8 mouse cellular contexts compared by ENCODE assay signal in genomic region chr4:62407730-62408582, GRCm38 (mm10). TPM values are rescaled to one million over a fixed set of nuclear protein-coding genes. Genes with fewer than 3 reads are reported as not detected.
DNase-seq lines count a peak whose midpoint lies in the region; ATAC-seq lines count a peak whose summit lies in the region.

No protein-coding gene starts in this region.

- H3K36me3 ChIP-seq in intestine, embryonic 15.5 days: peaks cover 15% of the 10 kb centered on the region

- intact Hi-C loops in gastrocnemius, postnatal 36 days (cut with DNase I): loop anchor here (5.0 kb wide), 1 partner anchor 66 kb away; no protein-coding TSS in a partner anchor
- intact Hi-C loops in left cerebral cortex, postnatal 25 days (cut with DNase I): loop anchor here (2.0 to 5.0 kb wide), 2 partner anchors 47 to 109 kb away; partner anchors contain the start of genes Alad, Fkbp15 and Slc31a1

- no peaks in the 10 kb centered on the region for H3K27me3 ChIP-seq in intestine, embryonic 15.5 days (replicated peaks)

- peak overlapping the region; percentile 48 for H3K4me2 ChIP-seq in intestine, embryonic 15.5 days (replicated peaks)

- WGBS in intestine, embryonic 15.5 days: under 1% methylated on average over 35 of the region's 35 CpGs

- H3K4me1 ChIP-seq in intestine, embryonic 15.5 days (replicated peaks): peaks cover 15% of the 10 kb centered on the region

- ATAC-seq in intestine, embryonic 15.5 days: peak; percentile 71
- peak; percentile 54 for ATAC-seq in megakaryocyte-erythroid progenitor cell, adult 5-6 weeks (replicated peaks; ENCODE audit: low FRiP score, low TSS enrichment, poor library complexity, severe bottlenecking)

- no peaks in the 10 kb centered on the region for H3K9me3 ChIP-seq in intestine, embryonic 15.5 days

- peak overlapping the region; percentile 61 for H3K9ac ChIP-seq in intestine, embryonic 15.5 days

- H3K27ac ChIP-seq in intestine, embryonic 15.5 days: peak overlapping the region; percentile 76

- H3K4me3 ChIP-seq in intestine, embryonic 15.5 days (replicated peaks): peak overlapping the region; percentile 74

- peak; percentile 54 for DNase-seq in gastrocnemius, adult 18-20 months (ENCODE audit: low spot score)
- no peak for DNase-seq in gastrocnemius, adult 8-10 months (ENCODE audit: low spot score in 2 of 2)
- DNase-seq in embryo, embryonic 10 days (ENCODE audit: low spot score): peak; percentile 88
- peak; percentile 22 to 28 for DNase-seq in gastrocnemius, postnatal 36 days
- DNase-seq in left cerebral cortex, postnatal 25 days (ENCODE audit: low spot score in 2 of 2): peak; percentile 72 to 73
- peak; percentile 45 for DNase-seq in right cerebral cortex, postnatal 25 days

RNA-seq across cellular contexts. Expression of gene Cdc26, which starts 0.5 kb away (rescaled TPM):
- total RNA-seq in gastrocnemius, adult 18-20 months (2021): 10 to 100 TPM; 50.0 to 51.6 TPM
- total RNA-seq in gastrocnemius, adult 8-10 months (2022): 10 to 100 TPM; 51.7 to 57.0 (median 54.6) TPM
- 10 to 100 TPM; 40.2 to 45.3 TPM for total RNA-seq in gastrocnemius, postnatal 36 days (2021)
- 138 and 147 TPM in 2 replicates for polyA plus RNA-seq in intestine, embryonic 15.5 days (2015; fragmentation: Nextera tagmentation; extraction: Ambion mirVana)
- total RNA-seq in left cerebral cortex, postnatal 25 days (2021): 10 to 100 TPM; 43.8 to 45.0 TPM
- 115 and 170 TPM in 2 replicates for total RNA-seq in megakaryocyte-erythroid progenitor cell, adult 5-6 weeks (2014; fragmentation: Nextera tagmentation)
- 121 and 186 TPM in 2 replicates for total RNA-seq in megakaryocyte-erythroid progenitor cell, adult 5-6 weeks (2017)

RNA-seq across cellular contexts. Expression of gene Prpf4, which starts 0.6 kb away (rescaled TPM):
- 10 to 100 TPM; 16.1 to 17.3 TPM for total RNA-seq in gastrocnemius, adult 18-20 months (2021)
- total RNA-seq in gastrocnemius, adult 8-10 months (2022): 10 to 100 TPM; 16.9 to 18.2 (median 17.4) TPM
- total RNA-seq in gastrocnemius, postnatal 36 days (2021): 10 to 100 TPM; 13.3 to 16.1 TPM
- 17.3 and 18.7 TPM in 2 replicates for polyA plus RNA-seq in intestine, embryonic 15.5 days (2015; fragmentation: Nextera tagmentation; extraction: Ambion mirVana)
- total RNA-seq in left cerebral cortex, postnatal 25 days (2021): 10 to 100 TPM; 11.2 to 12.5 TPM
- 18.3 and 29.0 TPM in 2 replicates for total RNA-seq in megakaryocyte-erythroid progenitor cell, adult 5-6 weeks (2014; fragmentation: Nextera tagmentation)
- total RNA-seq in megakaryocyte-erythroid progenitor cell, adult 5-6 weeks (2017): 22.0 and 25.4 TPM in 2 replicates

RNA-seq across cellular contexts. Expression of gene Rnf183, which starts 27.1 kb away (rescaled TPM):
- total RNA-seq in gastrocnemius, adult 18-20 months (2021): not detected
- not detected for total RNA-seq in gastrocnemius, adult 8-10 months (2022)
- total RNA-seq in gastrocnemius, postnatal 36 days (2021): not detected
- not detected in 2 replicates for polyA plus RNA-seq in intestine, embryonic 15.5 days (2015; fragmentation: Nextera tagmentation; extraction: Ambion mirVana)
- not detected for total RNA-seq in left cerebral cortex, postnatal 25 days (2021)
- not detected in 2 replicates for total RNA-seq in megakaryocyte-erythroid progenitor cell, adult 5-6 weeks (2014; fragmentation: Nextera tagmentation)
- not detected in 2 replicates for total RNA-seq in megakaryocyte-erythroid progenitor cell, adult 5-6 weeks (2017)

RNA-seq across cellular contexts. Expression of gene Slc31a1, which starts 47.4 kb away (rescaled TPM):
- total RNA-seq in gastrocnemius, adult 18-20 months (2021): 1 to 10 TPM; 8.5 to 9.7 TPM
- total RNA-seq in gastrocnemius, adult 8-10 months (2022): 1 to 10 TPM; 7.6 to 9.7 (median 8.5) TPM
- total RNA-seq in gastrocnemius, postnatal 36 days (2021): 10 to 100 TPM; 10.2 to 10.3 TPM
- polyA plus RNA-seq in intestine, embryonic 15.5 days (2015; fragmentation: Nextera tagmentation; extraction: Ambion mirVana): 96.6 and 102 TPM in 2 replicates
- 10 to 100 TPM; 17.7 to 19.2 TPM for total RNA-seq in left cerebral cortex, postnatal 25 days (2021)
- total RNA-seq in megakaryocyte-erythroid progenitor cell, adult 5-6 weeks (2014; fragmentation: Nextera tagmentation): 19.4 and 22.7 TPM in 2 replicates
- total RNA-seq in megakaryocyte-erythroid progenitor cell, adult 5-6 weeks (2017): 19.7 and 21.2 TPM in 2 replicates

RNA-seq across cellular contexts. Expression of gene Fkbp15, which starts 47.6 kb away (rescaled TPM):
- 10 to 100 TPM; 11.5 to 11.6 TPM for total RNA-seq in gastrocnemius, adult 18-20 months (2021)
- total RNA-seq in gastrocnemius, adult 8-10 months (2022): 10 to 100 TPM; 10.0 to 12.0 (median 10.8) TPM
- 10 to 100 TPM; 11.4 to 11.6 TPM for total RNA-seq in gastrocnemius, postnatal 36 days (2021)
- polyA plus RNA-seq in intestine, embryonic 15.5 days (2015; fragmentation: Nextera tagmentation; extraction: Ambion mirVana): 23.7 and 24.7 TPM in 2 replicates
- total RNA-seq in left cerebral cortex, postnatal 25 days (2021): 10 to 100 TPM; 33.1 to 35.9 TPM
- total RNA-seq in megakaryocyte-erythroid progenitor cell, adult 5-6 weeks (2014; fragmentation: Nextera tagmentation): 29.0 and 33.9 TPM in 2 replicates
- total RNA-seq in megakaryocyte-erythroid progenitor cell, adult 5-6 weeks (2017): 37.6 and 48.6 TPM in 2 replicates

Comparison
In these comparisons a context has a peak if more than half of its experiments do, and no peak if none do; other contexts are left out.
1. DNase-seq: peak in gastrocnemius, adult 18-20 months (single experiment), embryo, embryonic 10 days (single experiment), gastrocnemius, postnatal 36 days (2 of 2), left cerebral cortex, postnatal 25 days (2 of 2) and right cerebral cortex, postnatal 25 days (single experiment); none in gastrocnemius, adult 8-10 months (0 of 2).